Mouse (Mus musculus): ENCODE measurements around the gene Olfr813. TPM values are rescaled to one million over a fixed set of nuclear protein-coding genes. Genes with fewer than 3 reads are reported as not detected.
"Not testable (repeated sequence)": the region's sequence is repeated elsewhere in the genome, so short reads cannot be mapped to it uniquely, and the experiment has no call there.

Olfr813 gene
- polyA plus RNA-seq (2017; shearing (Covaris generic)): not detected

DNA sequence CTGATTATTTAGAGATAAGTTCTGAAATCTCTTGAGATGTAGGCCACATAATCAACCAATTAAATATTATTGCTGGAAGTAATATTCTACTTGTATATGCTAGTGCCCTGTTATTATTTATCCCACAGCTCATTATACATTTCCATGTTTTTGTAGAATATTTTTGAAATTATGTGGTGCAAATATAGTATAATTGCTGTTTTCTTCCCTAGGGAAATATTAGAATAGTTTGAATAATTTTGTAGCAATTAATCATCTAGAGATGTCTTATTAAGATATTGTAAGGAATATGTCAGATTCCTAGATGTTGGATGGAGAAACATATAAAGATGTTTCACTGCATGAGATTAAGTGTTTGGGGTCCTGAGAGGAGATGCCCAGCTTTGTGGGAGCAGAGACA lies at the start of gene Olfr813:
TSS of gene Olfr813 (plus strand) at position 301 of the 400 bp plus-strand sequence.
- no peak for ATAC-seq

- ATAC-seq: no peak
Measured at GRCm38 (mm10) chr10:129845994-129846393, 9.2 kb upstream of the Olfr813 start, which contains the start of gene Olfr812. Gene Olfr812 (minus strand): TSS chr10:129846094.

DNA sequence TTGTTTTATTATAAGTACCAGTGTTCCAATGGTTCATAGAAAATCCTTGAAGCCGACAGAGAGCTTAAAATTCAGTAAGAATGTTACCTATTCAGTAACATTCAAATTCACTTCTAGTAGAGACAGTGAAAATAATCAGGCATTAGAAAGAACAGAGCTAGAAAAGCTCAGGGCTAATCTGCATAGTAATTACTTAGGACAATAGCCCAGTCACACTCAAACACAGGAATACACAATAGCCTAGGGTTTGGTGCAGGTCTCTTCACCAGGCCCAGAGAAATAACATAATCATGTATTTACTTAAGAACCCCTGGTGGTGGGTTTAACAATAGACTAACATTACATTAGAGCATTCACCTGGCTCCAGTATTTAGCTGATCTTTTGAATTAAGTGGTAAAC lies 7.8 kb upstream of the Olfr813 start:
- no peak for ATAC-seq

- ATAC-seq: not testable (repeated sequence)
Measured at GRCm38 (mm10) chr10:129879751-129880150, 24.6 kb downstream of the Olfr813 start, which contains the start of gene Olfr814. Gene Olfr814 (minus strand): TSS chr10:129879851.

DNA sequence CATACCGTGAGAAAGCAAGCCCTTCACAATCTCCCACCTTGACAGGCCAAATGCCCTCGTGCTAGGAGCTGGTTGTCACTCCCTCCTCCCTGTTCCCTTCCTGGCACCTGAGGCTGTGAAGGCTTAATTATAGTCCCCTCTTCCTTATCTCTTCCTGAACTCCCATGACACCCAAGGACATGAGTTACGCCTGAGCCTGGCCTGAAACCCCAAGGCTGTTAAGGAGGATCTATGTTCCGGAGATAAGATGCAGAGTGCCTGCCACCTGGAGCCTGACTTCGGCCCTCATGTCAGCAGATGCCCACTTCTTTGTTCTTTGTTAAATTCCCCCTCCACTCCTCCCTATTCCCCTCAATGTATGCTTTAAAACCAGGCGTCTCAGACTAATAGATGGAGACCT lies 30.3 kb downstream of the Olfr813 start:
- not testable (repeated sequence) for ATAC-seq

GRCm38 (mm10) chr10:129885934-129886333 lies 30.8 kb downstream of the Olfr813 start:
- no peak for ATAC-seq

GRCm38 (mm10) chr10:129905767-129906166 lies 50.6 kb downstream of the Olfr813 start, which contains the start of gene Olfr815:
Gene Olfr815 (minus strand): TSS chr10:129905867.
- ATAC-seq: not testable (repeated sequence)

Other genes starting within 250 kb of the Olfr813 start
- not detected for gene Olfr796, start 242.8 kb upstream of the Olfr813 start, polyA plus RNA-seq (2017; shearing (Covaris generic))
- not detected for gene Olfr798, start 227.4 kb upstream of the Olfr813 start, polyA plus RNA-seq (2017; shearing (Covaris generic))
- gene Olfr799, start 217.9 kb upstream of the Olfr813 start, polyA plus RNA-seq (2017; shearing (Covaris generic)): not detected
- gene Olfr800, start 197.7 kb upstream of the Olfr813 start, polyA plus RNA-seq (2017; shearing (Covaris generic)): not detected
- not detected for gene Olfr801, start 181.5 kb upstream of the Olfr813 start, polyA plus RNA-seq (2017; shearing (Covaris generic))
- not detected for gene Olfr802, start 167.2 kb upstream of the Olfr813 start, polyA plus RNA-seq (2017; shearing (Covaris generic))
- not detected for gene Olfr803, start 161.1 kb upstream of the Olfr813 start, polyA plus RNA-seq (2017; shearing (Covaris generic))
- gene Olfr804, start 152.2 kb upstream of the Olfr813 start, polyA plus RNA-seq (2017; shearing (Covaris generic)): not detected
- not detected for gene Olfr805, start 126.0 kb upstream of the Olfr813 start, polyA plus RNA-seq (2017; shearing (Covaris generic))
- not detected for gene Olfr806, start 113.4 kb upstream of the Olfr813 start, polyA plus RNA-seq (2017; shearing (Covaris generic))
- gene Olfr807, start 97.6 kb upstream of the Olfr813 start, polyA plus RNA-seq (2017; shearing (Covaris generic)): not detected
- not detected for gene Olfr808, start 89.9 kb upstream of the Olfr813 start, polyA plus RNA-seq (2017; shearing (Covaris generic))
- not detected for gene Olfr809, start 80.7 kb upstream of the Olfr813 start, polyA plus RNA-seq (2017; shearing (Covaris generic))
- not detected for gene Olfr810, start 60.5 kb upstream of the Olfr813 start, polyA plus RNA-seq (2017; shearing (Covaris generic))
- gene Olfr811, start 51.0 kb upstream of the Olfr813 start, polyA plus RNA-seq (2017; shearing (Covaris generic)): not detected
- not detected for gene Olfr812, start 9.3 kb upstream of the Olfr813 start, polyA plus RNA-seq (2017; shearing (Covaris generic))
- under 1 TPM in 1 of 2 experiments, not detected in 1; 0.11 TPM for gene Olfr814, start 24.5 kb downstream of the Olfr813 start, polyA plus RNA-seq (2017; shearing (Covaris generic))
- not detected for gene Olfr815, start 50.5 kb downstream of the Olfr813 start, polyA plus RNA-seq (2017; shearing (Covaris generic))
- gene Olfr816, start 60.2 kb downstream of the Olfr813 start, polyA plus RNA-seq (2017; shearing (Covaris generic)): not detected
- not detected for gene Olfr818, start 93.7 kb downstream of the Olfr813 start, polyA plus RNA-seq (2017; shearing (Covaris generic))
- gene Olfr819, start 111.9 kb downstream of the Olfr813 start, polyA plus RNA-seq (2017; shearing (Covaris generic)): not detected
- gene Olfr247, start 120.8 kb downstream of the Olfr813 start, polyA plus RNA-seq (2017; shearing (Covaris generic)): not detected
- gene Gm10310, start 129.7 kb downstream of the Olfr813 start, polyA plus RNA-seq (2017; shearing (Covaris generic)): under 1 TPM in 1 of 2 experiments, not detected in 1; 0.07 TPM
- not detected for gene Olfr820, start 157.3 kb downstream of the Olfr813 start, polyA plus RNA-seq (2017; shearing (Covaris generic))
- not detected for gene Olfr821, start 175.0 kb downstream of the Olfr813 start, polyA plus RNA-seq (2017; shearing (Covaris generic))
- under 1 TPM in 1 of 2 experiments, not detected in 1; 0.12 TPM for gene Olfr822, start 215.8 kb downstream of the Olfr813 start, polyA plus RNA-seq (2017; shearing (Covaris generic))

Measured in CD4-positive, CD25-positive, alpha-beta regulatory T cell, adult 4 months (primary cell).